Mouse (Mus musculus) spleen, adult 2 months (tissue): Measurements from ENCODE around the gene Btbd10.

Experiments
- CTCF ChIP-seq: fragments of 200-500 bp; IDR thresholded peaks from 2 replicates; pipeline ENCODE4 v1.5.1; 2011; ENCODE audit warnings: mild to moderate bottlenecking, inconsistent platforms; ENCODE audit not compliant: insufficient read depth, insufficient read length, insufficient replicate concordance; ENCODE audit errors: extremely low read depth
- POLR2A ChIP-seq: fragments of 200-500 bp; IDR thresholded peaks from 2 replicates; pipeline ENCODE4 v1.6.1; 2011; ENCODE audit warnings: low read depth, low read length, inconsistent platforms

- TF ChIP-seq CTCF (no peak), POLR2A (no peak)
Measured at GRCm38 (mm10) chr7:113347271-113347670, 21.9 kb downstream of the Btbd10 start.
